Mouse (Mus musculus) c-Kit-positive CD71-negative TER-119-negative erythroid progenitor cells, embryonic 14.5 days (primary cell): ENCODE measurements around the gene Slc25a43.
"Not testable (repeated sequence)": the region's sequence is repeated elsewhere in the genome, so short reads cannot be mapped to it uniquely, and the experiment has no call there.

Source experiments
- DNase-seq: peaks from one replicate; pipeline ENCODE4 v3.0.0-alpha.2; 2013; ENCODE audit warnings: low read depth

Slc25a43 gene

GRCm38 (mm10) chrX:36789360-36789759 lies 45.9 kb downstream of the Slc25a43 start:
- no peak for DNase-seq

- DNase-seq, result no peak
Measured at GRCm38 (mm10) chrX:36794571-36794970, 51.1 kb downstream of the Slc25a43 start.

- peak; percentile 59 for DNase-seq
Measured at GRCm38 (mm10) chrX:36795424-36796162, 52.1 kb downstream of the Slc25a43 start, which contains the start of gene Slc25a5. Gene Slc25a5, plus strand, starts transcription at chrX:36795651.

- no peak for DNase-seq
Measured at GRCm38 (mm10) chrX:36796163-36796581, 52.7 kb downstream of the Slc25a43 start.

GRCm38 (mm10) chrX:36796734-36797133 lies 53.3 kb downstream of the Slc25a43 start:
- DNase-seq, result not testable (repeated sequence)

GRCm38 (mm10) chrX:36799131-36799879 lies 55.8 kb downstream of the Slc25a43 start:
- no peak for DNase-seq

- no peak for DNase-seq
Measured at GRCm38 (mm10) chrX:36803189-36803588, 59.7 kb downstream of the Slc25a43 start.

GRCm38 (mm10) chrX:36804196-36804595 lies 60.7 kb downstream of the Slc25a43 start:
- DNase-seq, result no peak

GRCm38 (mm10) chrX:36805466-36806235 lies 62.2 kb downstream of the Slc25a43 start:
- no peak for DNase-seq

- DNase-seq, result peak; percentile 69
Measured at GRCm38 (mm10) chrX:36807360-36808317, 64.2 kb downstream of the Slc25a43 start.

GRCm38 (mm10) chrX:36808318-36808683 lies 64.8 kb downstream of the Slc25a43 start:
- DNase-seq, result no peak

GRCm38 (mm10) chrX:36811377-36811776 lies 67.9 kb downstream of the Slc25a43 start:
- DNase-seq, result no peak

GRCm38 (mm10) chrX:36814161-36814836 lies 70.8 kb downstream of the Slc25a43 start:
- no peak for DNase-seq

- DNase-seq, result no peak
Measured at GRCm38 (mm10) chrX:36815022-36815421, 71.6 kb downstream of the Slc25a43 start.

GRCm38 (mm10) chrX:36815439-36815838 lies 72.0 kb downstream of the Slc25a43 start:
- DNase-seq, result no peak

- no peak for DNase-seq
Measured at GRCm38 (mm10) chrX:36816368-36816899, 73.0 kb downstream of the Slc25a43 start.

- DNase-seq, result no peak
Measured at GRCm38 (mm10) chrX:36816953-36817441, 73.5 kb downstream of the Slc25a43 start.

- DNase-seq, result no peak
Measured at GRCm38 (mm10) chrX:36819575-36819974, 76.1 kb downstream of the Slc25a43 start.

- DNase-seq, result no peak
Measured at GRCm38 (mm10) chrX:36820201-36820600, 76.7 kb downstream of the Slc25a43 start.
